Mouse (Mus musculus) liver, postnatal 0 days (tissue): ENCODE data around the gene Plekha6. TPM values are rescaled to one million over a fixed set of nuclear protein-coding genes. Genes with fewer than 3 reads are reported as not detected.

Experiments used
- ATAC-seq: fragments of 200-750 bp; cut with Nextera tagmentation; 2 replicates; pipeline ENCODE4 v1.8.0; 2017; ENCODE audit warnings: mild to moderate bottlenecking, moderate library complexity
- DNase-seq: peaks from one replicate; pipeline ENCODE4 v3.0.0-alpha.2; 2016
- H3K27ac ChIP-seq: fragments of 300-500 bp; sonication (generic); 2 replicates; pipeline ENCODE4 v1.5.1; 2014; ENCODE audit warnings: antibody characterized with exemption, moderate library complexity, mild to moderate bottlenecking, low read depth
- H3K27me3 ChIP-seq: fragments of 300-500 bp; sonication (generic); 2 replicates; pipeline ENCODE4 v1.6.1; 2014; ENCODE audit warnings: low read length, control low read depth, mixed read lengths; ENCODE audit not compliant: insufficient read depth
- H3K36me3 ChIP-seq: fragments of 300-500 bp; sonication (generic); replicated peaks from 2 replicates; pipeline ENCODE4 v1.6.1; 2014; ENCODE audit warnings: mild to moderate bottlenecking, control low read depth, low read length, moderate library complexity, mixed read lengths; ENCODE audit not compliant: insufficient read depth
- H3K4me1 ChIP-seq: fragments of 300-500 bp; sonication (generic); 2 replicates; pipeline ENCODE4 v1.6.1; 2014; ENCODE audit warnings: antibody characterized with exemption, mild to moderate bottlenecking, control low read depth; ENCODE audit not compliant: insufficient read depth
- H3K4me2 ChIP-seq: fragments of 300-500 bp; sonication (generic); 2 replicates; pipeline ENCODE4 v1.6.1; 2014; ENCODE audit warnings: low read depth, mild to moderate bottlenecking, low read length, moderate library complexity, mixed read lengths
- H3K4me3 ChIP-seq: fragments of 300-500 bp; sonication (generic); 2 replicates; pipeline ENCODE4 v1.5.1; 2014; ENCODE audit warnings: low read depth, low read length
- H3K9ac ChIP-seq: fragments of 300-500 bp; sonication (generic); replicated peaks from 2 replicates; pipeline ENCODE4 v1.6.1; 2014; ENCODE audit warnings: mild to moderate bottlenecking, moderate library complexity
- H3K9me3 ChIP-seq: fragments of 300-500 bp; sonication (generic); 2 replicates; pipeline ENCODE4 v1.6.1; 2016; ENCODE audit warnings: mild to moderate bottlenecking, control low read depth, low read length, mixed read lengths
- CTCF ChIP-seq: sonication (generic); IDR thresholded peaks from 2 replicates; pipeline ENCODE4 v1.5.1; 2016; ENCODE audit warnings: antibody characterized with exemption, low read depth
- EP300 ChIP-seq: IDR thresholded peaks from 2 replicates; pipeline ENCODE4 v1.6.1; 2016; ENCODE audit warnings: antibody characterized with exemption, low read depth, mild to moderate bottlenecking
- WGBS: fragments of 180-500 bp; shearing (Covaris S2); extraction: QIAGEN DNeasy Blood & Tissue Kit; methylation state at CpG from one replicate; pipeline ENCODE4 v1.1.7; 2014; ENCODE audit not compliant: insufficient replicate concordance; 5-methylcytosine and 5-hydroxymethylcytosine counted together
- polyA plus RNA-seq: library from polyadenylated mRNA; unstranded; fragments of >200 nt; fragmentation: Nextera tagmentation; extraction: Ambion mirVana; gene quantifications from 2 replicates; pipeline ENCODE4 v1.2.1, GENCODE M21; 2015

Gene Plekha6
- polyA plus RNA-seq, 1 experiment from 2014 or later: 3.8 TPM

DNA sequence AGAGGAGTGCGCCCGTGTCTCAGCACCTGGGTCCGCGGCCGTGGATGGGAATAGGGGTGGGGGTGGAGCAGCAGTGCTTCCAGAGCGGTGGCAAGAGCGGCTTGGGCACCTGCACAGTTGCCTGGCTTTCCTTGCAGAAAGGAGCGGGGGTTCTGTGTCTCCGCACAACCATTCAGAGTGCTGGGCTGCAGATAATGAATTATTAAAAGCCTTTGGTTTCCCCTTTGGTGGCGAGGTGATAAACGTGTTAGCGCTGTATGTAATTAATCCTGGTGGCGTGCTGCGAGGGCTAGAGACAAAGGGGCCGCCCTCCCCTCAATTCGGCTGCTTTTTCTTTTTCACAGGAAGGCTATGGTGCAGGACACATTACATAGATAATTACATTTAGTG, 18.7 kb downstream of the Plekha6 start:
- no peak for DNase-seq

DNA sequence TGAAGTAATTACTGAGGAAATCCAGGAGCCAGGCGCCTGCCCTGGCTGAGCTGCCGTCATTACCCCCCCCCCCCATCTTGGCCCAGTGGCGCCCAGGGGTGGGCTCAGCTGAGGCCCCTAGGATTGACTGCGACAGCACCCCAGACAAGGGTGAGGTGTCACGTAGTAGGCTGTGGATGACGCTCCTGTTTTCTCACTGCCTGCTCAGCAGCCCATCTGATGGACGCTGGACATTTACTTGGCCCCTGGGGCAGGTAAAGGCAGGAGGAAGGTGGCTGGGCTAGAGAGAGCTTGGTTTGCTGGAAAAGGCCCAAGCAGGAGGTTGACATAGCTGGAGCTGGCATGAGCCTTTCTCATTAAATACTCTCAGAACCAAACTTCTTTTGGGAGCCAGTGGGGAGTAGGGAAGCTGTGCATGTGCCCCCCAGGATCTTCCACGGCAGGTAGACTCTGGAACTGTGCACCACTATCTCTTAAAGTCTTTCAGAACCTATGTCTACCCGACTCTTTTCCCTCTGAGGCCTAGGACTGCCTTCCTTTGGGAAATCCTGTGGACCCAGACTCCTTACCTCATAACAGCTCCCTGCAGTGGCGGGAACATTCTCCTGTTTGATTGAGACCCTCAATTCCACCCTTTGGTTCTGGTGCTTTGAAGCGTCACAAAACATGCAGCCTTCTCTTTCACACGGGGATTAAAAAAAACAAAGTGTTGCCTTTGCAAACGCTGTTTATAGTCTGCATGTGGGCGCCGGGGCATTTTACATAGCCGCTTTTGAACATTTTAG, 19.3 kb downstream of the Plekha6 start:
- Histone ChIP-seq H3K4me2 (no peak overlapping the region), H3K4me3 (no peak overlapping the region), H3K27me3 (peaks cover 27% of the 10 kb centered on the region), H3K36me3 (no peaks in the 10 kb centered on the region), H3K9ac (no peak overlapping the region), H3K4me1 (peaks cover 5% of the 10 kb centered on the region; the same call in 1 of the 2 replicates), H3K27ac (no peak overlapping the region), H3K9me3 (no peaks in the 10 kb centered on the region)
- ATAC-seq (no peak), DNase-seq (no peak)
- no peak for TF ChIP-seq CTCF
- no peak for TF ChIP-seq EP300
- 55% methylated on average over 16 of the region's 16 CpGs for WGBS

More for the DNA sequence above, 18.7 kb downstream of the Plekha6 start:
- Histone ChIP-seq H3K27me3 (peaks cover 27% of the 10 kb centered on the region), H3K4me3 (peak overlapping the region; percentile 13; the same call in 1 of the 2 replicates), H3K4me2 (peak overlapping the region; percentile 54), H3K36me3 (no peaks in the 10 kb centered on the region), H3K9me3 (no peaks in the 10 kb centered on the region), H3K4me1 (peaks cover 5% of the 10 kb centered on the region; the same call in 1 of the 2 replicates), H3K9ac (no peak overlapping the region), H3K27ac (no peak overlapping the region)
- 4% methylated on average over 16 of the region's 16 CpGs for WGBS
- ATAC-seq: no peak
- no peak for TF ChIP-seq EP300
- TF ChIP-seq CTCF: no peak

GRCm38 (mm10) chr1:133187948-133188680, 24.1 kb downstream of the Plekha6 start:
- H3K9ac ChIP-seq: no peak overlapping the region
- no peak overlapping the region for H3K4me2 ChIP-seq
- no peak for DNase-seq
- WGBS: 37% methylated on average over 4 of the region's 4 CpGs
- no peak overlapping the region for H3K27ac ChIP-seq
- H3K4me1 ChIP-seq: 0 out of 2 replicates have a peak, but pooled peaks cover 2% of the 10 kb centered on the region
- no peak for TF ChIP-seq CTCF
- no peak for TF ChIP-seq EP300
- no peaks in the 10 kb centered on the region for H3K36me3 ChIP-seq
- no peak overlapping the region for H3K4me3 ChIP-seq
- 0 out of 2 replicates have a peak, but pooled peaks cover 2% of the 10 kb centered on the region for H3K9me3 ChIP-seq
- peaks cover 5% of the 10 kb centered on the region for H3K27me3 ChIP-seq
- no peak for ATAC-seq

DNA sequence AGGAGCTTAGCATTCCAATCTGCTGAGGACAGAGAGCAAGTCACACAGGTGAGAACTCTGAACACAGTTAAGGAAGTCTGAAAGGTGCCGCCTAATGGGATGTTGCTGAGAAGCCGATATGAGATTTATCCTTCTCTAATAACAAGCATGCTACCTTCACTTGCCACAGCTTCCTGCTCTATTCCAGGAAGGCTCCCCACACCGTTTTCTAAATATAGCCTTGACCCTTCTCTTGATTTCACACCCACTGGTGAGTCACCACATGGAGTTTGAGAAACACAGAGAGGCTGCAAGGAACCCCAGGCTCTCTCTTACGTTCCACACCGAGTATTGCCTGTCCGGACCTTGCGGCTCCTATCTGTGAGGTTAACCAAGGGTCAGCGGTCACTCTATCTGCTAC, 24.7 kb downstream of the Plekha6 start:
- 71% methylated on average over 8 of the region's 8 CpGs for WGBS
- H3K27ac ChIP-seq: no peak overlapping the region
- no peak overlapping the region for H3K4me2 ChIP-seq
- no peak for ATAC-seq
- no peak overlapping the region for H3K4me3 ChIP-seq
- no peaks in the 10 kb centered on the region for H3K27me3 ChIP-seq
- DNase-seq: no peak
- no peak for TF ChIP-seq CTCF
- TF ChIP-seq EP300: no peak
- H3K9ac ChIP-seq: no peak overlapping the region
- H3K4me1 ChIP-seq: 0 out of 2 replicates have a peak, but pooled peaks cover 2% of the 10 kb centered on the region
- H3K36me3 ChIP-seq: no peaks in the 10 kb centered on the region
- 0 out of 2 replicates have a peak, but pooled peaks cover 2% of the 10 kb centered on the region for H3K9me3 ChIP-seq

- no peak for DNase-seq
- Histone ChIP-seq H3K27ac (no peak overlapping the region), H3K27me3 (no peaks in the 10 kb centered on the region), H3K4me2 (no peak overlapping the region), H3K9ac (no peak overlapping the region), H3K4me1 (0 out of 2 replicates have a peak, but pooled peaks cover 2% of the 10 kb centered on the region), H3K4me3 (no peak overlapping the region), H3K36me3 (no peaks in the 10 kb centered on the region), H3K9me3 (0 out of 2 replicates have a peak, but pooled peaks cover 2% of the 10 kb centered on the region)
- no peak for TF ChIP-seq CTCF
- no peak for ATAC-seq
These were observed 25.5 kb downstream of the Plekha6 start for GRCm38 (mm10) chr1:133189471-133189870.

DNA sequence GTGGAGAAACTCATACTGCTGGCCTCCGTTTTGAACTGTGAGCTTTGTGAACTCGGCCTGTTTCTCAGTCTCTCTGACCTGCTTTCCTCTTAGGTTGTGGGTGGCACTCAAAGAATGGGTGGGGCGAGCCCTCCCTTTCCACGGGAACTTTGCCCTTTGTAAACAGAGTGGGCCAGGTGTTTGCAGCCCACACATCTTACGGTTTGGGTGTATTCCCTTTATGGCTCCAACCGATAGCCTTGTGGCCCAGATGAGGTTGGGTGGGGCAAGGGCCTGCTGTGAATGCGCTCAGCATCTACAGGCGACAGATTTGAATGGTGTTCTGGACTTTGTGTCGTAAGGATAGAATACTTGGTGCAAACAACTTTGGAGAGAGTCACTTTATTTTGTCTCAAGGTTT, 26.5 kb downstream of the Plekha6 start:
- H3K4me1 ChIP-seq: 0 out of 2 replicates have a peak, but pooled peaks cover 2% of the 10 kb centered on the region
- TF ChIP-seq CTCF (no peak), EP300 (no peak)
- WGBS: 62% methylated on average over 9 of the region's 9 CpGs
- H3K4me3 ChIP-seq: no peak overlapping the region
- ATAC-seq: peak; percentile 40; the same call in 1 of the 2 replicates
- H3K9ac ChIP-seq: no peak overlapping the region
- H3K36me3 ChIP-seq: no peaks in the 10 kb centered on the region
- H3K27me3 ChIP-seq: no peaks in the 10 kb centered on the region
- 0 out of 2 replicates have a peak, but pooled peaks cover 2% of the 10 kb centered on the region for H3K9me3 ChIP-seq
- no peak overlapping the region for H3K4me2 ChIP-seq
- DNase-seq: no peak
- no peak overlapping the region for H3K27ac ChIP-seq
